24 mouse cellular contexts compared by ENCODE assay signal in the genomic region with DNA sequence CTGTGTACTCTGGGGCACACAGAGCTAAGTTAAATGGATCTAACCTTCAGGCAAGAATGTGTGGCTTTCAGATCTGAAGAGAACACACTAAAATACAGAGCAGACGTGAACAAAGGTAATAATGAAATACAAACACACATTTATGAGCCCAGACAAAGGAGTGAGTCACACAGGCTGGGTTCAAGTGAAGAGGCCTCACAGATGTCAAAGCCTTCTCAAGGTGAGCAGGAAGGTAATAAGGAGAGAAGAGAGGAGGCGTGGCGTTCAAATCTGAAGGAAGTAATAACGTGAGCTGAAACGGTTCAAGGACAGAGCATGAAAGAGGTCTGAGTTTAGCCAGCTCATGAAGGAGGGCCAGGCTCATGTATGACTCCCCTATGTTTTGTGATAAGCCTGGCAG.
"Had no signal": no experiment of that assay in that cellular context is flagged by ENCODE, and none has a peak within 500 bp of the region (broad histone marks: within the 10 kb centered on the region; RNA-seq: fewer than 3 reads in every experiment).

No protein-coding gene starts in this region.

- H3K9me3 ChIP-seq: kidney, embryonic 15.5 days; limb, embryonic 10.5 days; limb, embryonic 13.5 days; liver, embryonic 12.5 days; liver, embryonic 15.5 days; lung, embryonic 15.5 days; megakaryocyte, embryonic 14.5 days; midbrain, embryonic 10.5 days; midbrain, embryonic 13.5 days; neural tube, embryonic 13.5 days had no signal

- H3K27ac ChIP-seq: kidney, embryonic 15.5 days; limb, embryonic 10.5 days; limb, embryonic 13.5 days; liver, embryonic 12.5 days; liver, embryonic 15.5 days; lung, embryonic 15.5 days; midbrain, embryonic 10.5 days; midbrain, embryonic 13.5 days; neural tube, embryonic 13.5 days had no signal

- H3K4me1 ChIP-seq: limb, embryonic 10.5 days; limb, embryonic 13.5 days; liver, embryonic 12.5 days; lung, embryonic 15.5 days; megakaryocyte, embryonic 14.5 days had no signal

- ATAC-seq: liver, embryonic 12.5 days; midbrain, embryonic 13.5 days; midbrain, embryonic 16.5 days had no signal

- H3K4me3 ChIP-seq: kidney, embryonic 15.5 days; limb, embryonic 10.5 days; limb, embryonic 13.5 days; liver, embryonic 12.5 days; liver, embryonic 15.5 days; lung, embryonic 15.5 days; megakaryocyte, embryonic 14.5 days; midbrain, embryonic 10.5 days; midbrain, embryonic 13.5 days; myocyte; neural tube, embryonic 13.5 days had no signal

- H3K9ac ChIP-seq: kidney, embryonic 15.5 days; limb, embryonic 13.5 days; liver, embryonic 12.5 days; liver, embryonic 15.5 days; lung, embryonic 15.5 days; midbrain, embryonic 13.5 days; neural tube, embryonic 13.5 days had no signal

- H3K36me3 ChIP-seq: kidney, embryonic 15.5 days; limb, embryonic 10.5 days; liver, embryonic 12.5 days; liver, embryonic 15.5 days; lung, embryonic 15.5 days; midbrain, embryonic 10.5 days; midbrain, embryonic 13.5 days; neural tube, embryonic 13.5 days had no signal

- H3K27me3 ChIP-seq: kidney, embryonic 15.5 days; limb, embryonic 13.5 days; liver, embryonic 12.5 days; liver, embryonic 15.5 days; lung, embryonic 15.5 days; megakaryocyte, embryonic 14.5 days; midbrain, embryonic 13.5 days; neural tube, embryonic 13.5 days had no signal

- H3K4me2 ChIP-seq: kidney, embryonic 15.5 days; limb, embryonic 13.5 days; liver, embryonic 12.5 days; liver, embryonic 15.5 days; lung, embryonic 15.5 days; midbrain, embryonic 13.5 days; neural tube, embryonic 13.5 days had no signal

- DNase-seq: kidney, adult 11 months; kidney, adult 8-10 months; kidney, postnatal 10 days; kidney, postnatal 36 days; layer of hippocampus, adult 9-11 months; liver; lung, adult 18-20 months; lung, postnatal 10 days; lung, postnatal 36 days; right cerebral cortex, adult 18-20 months; right cerebral cortex, postnatal 25 days; thymus, postnatal 25 days had no signal
